Mouse (Mus musculus) hindbrain, embryonic 12.5 days (tissue): ENCODE results near the gene Klhl1. TPM values are rescaled to one million over a fixed set of nuclear protein-coding genes. Genes with fewer than 3 reads are reported as not detected.

Experiments used
- ATAC-seq: fragments of 200-750 bp; cut with Nextera tagmentation; 2 replicates; pipeline ENCODE4 v1.8.0; 2017; ENCODE audit warnings: moderate TSS enrichment; ENCODE audit not compliant: low FRiP score
- H3K27ac ChIP-seq: fragments of 300-500 bp; sonication (generic); 2 replicates; pipeline ENCODE4 v1.5.1; 2016; ENCODE audit warnings: mild to moderate bottlenecking
- H3K27me3 ChIP-seq: fragments of 300-500 bp; sonication (generic); 2 replicates; pipeline ENCODE4 v1.6.1; 2016; ENCODE audit warnings: mild to moderate bottlenecking
- H3K36me3 ChIP-seq: fragments of 300-500 bp; sonication (generic); 2 replicates; pipeline ENCODE4 v1.6.1; 2016; ENCODE audit warnings: mild to moderate bottlenecking
- H3K4me1 ChIP-seq: fragments of 300-500 bp; sonication (generic); 2 replicates; pipeline ENCODE4 v1.6.1; 2016
- H3K4me2 ChIP-seq: fragments of 300-500 bp; sonication (generic); replicated peaks from 2 replicates; pipeline ENCODE4 v1.6.1; 2016; ENCODE audit warnings: mild to moderate bottlenecking
- H3K4me3 ChIP-seq: fragments of 300-500 bp; sonication (generic); 2 replicates; pipeline ENCODE4 v1.5.1; 2016; ENCODE audit warnings: mild to moderate bottlenecking
- H3K9ac ChIP-seq: fragments of 300-500 bp; sonication (generic); 2 replicates; pipeline ENCODE4 v1.6.1; 2016; ENCODE audit warnings: mild to moderate bottlenecking, moderate library complexity
- H3K9me3 ChIP-seq: fragments of 300-500 bp; sonication (generic); replicated peaks from 2 replicates; pipeline ENCODE4 v1.6.1; 2016; ENCODE audit warnings: mild to moderate bottlenecking
- whole genome bisulfite sequencing: fragments of 180-500 bp; shearing (Covaris S2); methylation state at CpG from one replicate; pipeline ENCODE4 v1.1.7; 2016; 5-methylcytosine and 5-hydroxymethylcytosine counted together
- polyA plus RNA-seq: library from polyadenylated mRNA; unstranded; fragments of >200 nt; fragmentation: Nextera tagmentation; extraction: Ambion mirVana; gene quantifications from 2 replicates; pipeline ENCODE4 v1.2.1, GENCODE M21; 2016

Klhl1 gene
- polyA plus RNA-seq = 2.9 and 3.1 TPM in 2 replicates

GRCm38 (mm10) chr14:96518954-96519682, at the start of gene Klhl1:
TSS of gene Klhl1 (minus strand) at chr14:96519102.
- Histone ChIP-seq H3K4me1 (peaks cover 3% of the 10 kb centered on the region; the same call in 1 of the 2 replicates), H3K4me2 (peak within 1 kb of the TSS; percentile 98), H3K9me3 (no peaks in the 10 kb centered on the region), H3K4me3 (peak within 1 kb of the TSS; percentile 56), H3K27me3 (0 out of 2 replicates have a peak, but pooled peaks cover 5% of the 10 kb centered on the region), H3K27ac (peak within 1 kb of the TSS; percentile 79), H3K36me3 (no peaks in the 10 kb centered on the region), H3K9ac (peak within 1 kb of the TSS; percentile 61)
- WGBS = 36% methylated on average over 13 of the region's 13 CpGs
- ATAC-seq = peak; percentile 94

DNA sequence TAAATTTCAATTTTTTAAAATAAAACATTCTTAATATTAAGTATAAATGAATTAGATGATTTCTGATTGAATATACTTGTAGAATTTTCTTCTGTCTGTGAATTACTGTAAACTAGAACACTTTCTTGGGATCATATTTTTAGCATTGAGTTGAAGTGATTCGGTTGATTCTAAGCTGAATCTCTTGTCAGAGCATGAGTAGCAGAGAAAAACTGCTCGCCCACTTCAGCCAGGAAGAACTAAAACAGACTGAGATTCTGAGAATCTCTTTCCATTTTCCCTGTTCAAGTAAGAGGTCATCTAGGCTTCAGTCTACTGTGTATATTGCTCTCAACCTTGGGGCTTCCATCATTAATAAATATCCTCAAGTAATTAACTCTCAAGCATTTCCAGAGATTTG, 34.8 kb upstream of the Klhl1 start:
- Histone ChIP-seq H3K36me3 (no peaks in the 10 kb centered on the region), H3K4me2 (no peak overlapping the region), H3K27me3 (no peaks in the 10 kb centered on the region), H3K4me3 (no peak overlapping the region), H3K4me1 (no peaks in the 10 kb centered on the region), H3K27ac (no peak overlapping the region), H3K9ac (no peak overlapping the region), H3K9me3 (no peaks in the 10 kb centered on the region)
- 91% methylated on average over 2 of the region's 2 CpGs for WGBS
- ATAC-seq = no peak

DNA sequence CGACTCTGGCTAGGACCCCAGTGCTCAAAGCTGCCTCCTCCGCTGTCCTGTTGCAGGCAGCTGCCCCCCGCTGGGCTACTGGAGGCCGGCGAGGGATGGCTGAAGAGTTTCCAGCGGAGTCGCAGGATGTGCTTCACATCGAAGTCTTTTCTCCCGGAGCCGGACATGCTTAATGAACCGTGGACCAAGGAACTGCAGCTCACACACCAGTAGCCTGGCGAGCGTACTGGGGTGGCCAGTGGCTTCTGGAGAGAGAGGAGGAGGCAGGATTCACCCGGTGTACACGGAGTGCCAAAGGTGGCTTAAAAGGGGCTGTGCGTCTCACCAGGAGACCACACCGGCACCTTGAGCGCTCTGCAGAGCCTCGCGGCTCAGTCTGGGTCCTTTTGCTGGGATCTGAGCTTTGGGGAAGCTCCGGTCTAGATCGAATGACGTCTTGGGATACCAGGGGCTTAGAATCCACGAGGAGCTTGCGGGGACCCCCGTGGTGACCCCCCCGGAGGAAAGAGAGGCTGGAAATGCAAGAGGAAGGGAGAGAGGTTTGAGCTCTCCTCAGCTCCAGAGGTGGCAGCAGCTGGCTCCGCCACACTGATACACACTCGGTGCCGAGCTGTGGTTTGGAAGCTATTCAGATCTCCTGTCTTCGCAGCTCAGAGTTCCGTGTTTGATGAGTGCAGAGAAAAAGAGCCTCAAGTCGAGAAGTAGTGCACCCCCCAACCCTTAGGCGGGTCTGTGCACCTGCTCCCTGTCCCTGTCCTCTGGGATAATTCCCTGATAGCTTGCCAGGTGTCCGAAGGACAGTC, 550 bp downstream of the Klhl1 start:
- peak overlapping the region; percentile 61 for H3K9ac ChIP-seq
- no peaks in the 10 kb centered on the region for H3K36me3 ChIP-seq
- H3K4me2 ChIP-seq = peak overlapping the region; percentile 98
- peak; percentile 91 for ATAC-seq
- H3K4me1 ChIP-seq = peaks cover 3% of the 10 kb centered on the region; the same call in 1 of the 2 replicates
- no peaks in the 10 kb centered on the region for H3K9me3 ChIP-seq
- WGBS = under 1% methylated on average over 35 of the region's 35 CpGs
- H3K27ac ChIP-seq = peak overlapping the region; percentile 79
- peak overlapping the region; percentile 56 for H3K4me3 ChIP-seq
- H3K27me3 ChIP-seq = 0 out of 2 replicates have a peak, but pooled peaks cover 5% of the 10 kb centered on the region

GRCm38 (mm10) chr14:96517727-96518126, 1.2 kb downstream of the Klhl1 start:
- peak overlapping the region; percentile 61 for H3K9ac ChIP-seq
- peak overlapping the region; percentile 56 for H3K4me3 ChIP-seq
- no peaks in the 10 kb centered on the region for H3K36me3 ChIP-seq
- peaks cover 3% of the 10 kb centered on the region; the same call in 1 of the 2 replicates for H3K4me1 ChIP-seq
- 0 out of 2 replicates have a peak, but pooled peaks cover 5% of the 10 kb centered on the region for H3K27me3 ChIP-seq
- H3K9me3 ChIP-seq = no peaks in the 10 kb centered on the region
- ATAC-seq = peak; percentile 29; the same call in 1 of the 2 replicates
- H3K27ac ChIP-seq = no peak overlapping the region; the same call in 1 of the 2 replicates
- WGBS = 4% methylated on average over 9 of the region's 9 CpGs
- peak overlapping the region; percentile 98 for H3K4me2 ChIP-seq

- Histone ChIP-seq H3K4me3 (no peak overlapping the region), H3K36me3 (no peaks in the 10 kb centered on the region), H3K4me2 (no peak overlapping the region), H3K9ac (no peak overlapping the region), H3K27ac (no peak overlapping the region), H3K27me3 (no peaks in the 10 kb centered on the region), H3K9me3 (no peaks in the 10 kb centered on the region), H3K4me1 (no peaks in the 10 kb centered on the region)
- ATAC-seq = no peak
- WGBS = 87% methylated on average over 2 of the region's 2 CpGs
Observed at GRCm38 (mm10) chr14:96499936-96500335, 19.0 kb downstream of the Klhl1 start.

DNA sequence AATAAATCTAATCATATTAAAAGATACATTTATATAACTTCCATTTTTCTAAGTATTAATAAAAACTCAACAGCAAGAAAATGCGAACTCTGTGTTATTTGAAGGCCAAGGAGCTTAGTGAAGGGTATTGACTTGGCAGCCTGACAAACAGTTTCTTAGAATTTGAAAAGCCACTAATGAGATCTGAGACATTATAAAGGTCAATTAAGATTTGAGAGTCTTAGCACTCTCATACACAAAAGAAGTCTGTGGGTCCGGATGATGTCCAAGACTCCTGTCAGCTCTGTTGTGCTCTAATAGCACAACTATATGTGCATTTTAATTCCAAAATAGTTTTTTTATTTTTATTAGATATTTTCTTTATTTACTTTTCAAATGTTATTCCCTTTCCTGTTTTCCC, 47.1 kb downstream of the Klhl1 start:
- ATAC-seq = no peak
- Histone ChIP-seq H3K9me3 (no peaks in the 10 kb centered on the region), H3K4me2 (no peak overlapping the region), H3K4me3 (no peak overlapping the region), H3K4me1 (no peaks in the 10 kb centered on the region), H3K27me3 (no peaks in the 10 kb centered on the region), H3K9ac (no peak overlapping the region), H3K27ac (no peak overlapping the region), H3K36me3 (no peaks in the 10 kb centered on the region)
- 82% methylated on average over 2 of the region's 2 CpGs for WGBS

DNA sequence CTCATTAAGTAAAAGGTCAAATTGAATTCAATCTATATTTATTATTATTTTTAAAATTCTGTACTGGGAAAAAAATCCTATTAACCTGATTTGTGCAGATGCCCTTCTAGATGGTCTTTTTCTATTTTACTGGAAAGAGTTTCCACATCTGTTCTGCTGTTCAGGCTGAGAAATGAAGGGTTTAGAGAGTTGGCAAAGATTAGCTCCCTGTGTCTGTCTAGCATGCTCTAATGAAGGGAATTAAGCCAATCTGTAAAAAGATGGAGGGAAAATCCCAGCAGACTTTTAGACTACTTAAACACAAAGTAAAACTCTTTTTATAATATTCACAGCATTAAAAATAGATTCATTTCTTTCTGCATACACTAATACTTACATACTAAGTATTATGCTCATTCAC, 47.6 kb downstream of the Klhl1 start:
- Histone ChIP-seq H3K27ac (no peak overlapping the region), H3K4me2 (no peak overlapping the region), H3K27me3 (no peaks in the 10 kb centered on the region), H3K4me1 (no peaks in the 10 kb centered on the region), H3K36me3 (no peaks in the 10 kb centered on the region), H3K9ac (no peak overlapping the region), H3K4me3 (no peak overlapping the region), H3K9me3 (no peaks in the 10 kb centered on the region)
- no peak for ATAC-seq

DNA sequence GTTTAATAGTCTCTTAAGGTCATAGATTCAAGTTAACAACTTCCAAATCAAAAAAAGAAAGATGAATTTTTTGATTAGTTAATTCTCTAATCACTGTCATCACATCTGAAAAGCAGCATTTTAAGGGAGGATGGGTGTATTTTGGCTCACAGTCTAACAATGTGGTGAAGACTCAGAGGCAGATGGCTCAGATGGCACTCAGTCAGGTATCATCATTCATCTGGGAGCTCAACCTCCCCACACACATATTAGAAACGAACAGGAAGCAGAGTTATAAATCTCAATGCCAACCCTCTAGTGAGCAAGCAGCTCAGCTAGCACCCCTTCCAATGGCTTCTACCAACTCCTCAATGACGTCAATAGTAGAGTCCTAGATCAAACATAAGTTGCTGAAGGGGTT, 57.1 kb downstream of the Klhl1 start:
- no peak overlapping the region for H3K27ac ChIP-seq
- no peaks in the 10 kb centered on the region for H3K36me3 ChIP-seq
- no peak overlapping the region for H3K4me2 ChIP-seq
- 76% methylated on average over 2 of the region's 2 CpGs for WGBS
- H3K27me3 ChIP-seq = no peaks in the 10 kb centered on the region
- no peaks in the 10 kb centered on the region for H3K4me1 ChIP-seq
- H3K9me3 ChIP-seq = no peaks in the 10 kb centered on the region
- no peak for ATAC-seq
- no peak overlapping the region for H3K4me3 ChIP-seq
- no peak overlapping the region for H3K9ac ChIP-seq

DNA sequence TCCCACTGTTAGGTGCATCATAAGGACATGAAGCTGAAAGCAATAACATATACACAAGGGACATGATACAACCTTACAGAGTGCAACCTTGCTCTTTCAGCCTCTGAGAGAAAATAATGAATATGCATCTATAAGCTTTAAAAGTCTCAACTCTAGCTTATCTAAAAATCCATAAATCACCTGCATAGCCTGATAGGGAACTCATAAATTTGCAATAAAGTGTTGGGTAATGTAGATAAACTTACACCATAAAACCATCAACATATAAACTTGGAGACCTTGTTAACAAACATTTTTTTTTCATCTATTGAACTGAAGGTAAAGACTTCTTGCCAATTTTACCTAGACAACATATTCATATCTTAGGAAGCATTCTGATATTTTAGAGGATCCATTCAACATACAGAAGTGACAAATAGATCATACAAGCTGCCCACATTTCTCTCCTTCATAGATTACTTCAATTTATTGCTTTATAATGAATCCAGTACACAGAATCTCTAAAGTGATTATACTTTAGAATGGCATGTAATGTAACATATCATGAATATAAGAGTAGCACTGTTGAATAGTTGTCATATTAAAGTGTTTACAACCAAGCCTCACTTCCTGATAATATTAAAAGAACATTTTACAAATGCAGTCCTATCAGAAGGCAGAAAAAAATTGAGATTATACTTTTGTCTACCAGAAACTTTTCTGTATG, 126.7 kb downstream of the Klhl1 start:
- Histone ChIP-seq H3K4me3 (no peak overlapping the region), H3K27me3 (no peaks in the 10 kb centered on the region), H3K36me3 (no peaks in the 10 kb centered on the region), H3K4me2 (no peak overlapping the region), H3K9ac (no peak overlapping the region), H3K4me1 (no peaks in the 10 kb centered on the region), H3K9me3 (no peaks in the 10 kb centered on the region), H3K27ac (no peak overlapping the region)
- no peak for ATAC-seq

DNA sequence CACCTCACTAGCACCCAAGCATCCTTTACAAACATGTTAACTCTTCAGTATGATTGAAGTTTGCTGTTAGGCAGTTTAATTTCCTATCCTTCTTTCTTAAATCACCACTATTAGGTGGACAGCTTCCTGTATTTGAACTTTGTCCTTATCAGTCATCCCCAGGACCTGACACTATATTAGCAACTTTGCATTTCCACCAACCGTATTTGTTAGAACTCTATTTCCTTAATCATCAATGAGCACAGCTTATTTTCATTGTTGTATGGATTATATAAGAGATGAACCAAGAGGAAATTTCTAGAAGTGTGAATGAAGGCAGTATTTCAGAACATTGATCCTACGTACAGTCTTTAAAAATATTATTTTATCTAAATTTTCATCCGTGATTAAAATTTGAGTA, 156.2 kb downstream of the Klhl1 start:
- Histone ChIP-seq H3K4me3 (no peak overlapping the region), H3K27me3 (no peaks in the 10 kb centered on the region), H3K9me3 (no peaks in the 10 kb centered on the region), H3K36me3 (no peaks in the 10 kb centered on the region), H3K4me1 (no peaks in the 10 kb centered on the region), H3K9ac (no peak overlapping the region), H3K4me2 (no peak overlapping the region), H3K27ac (no peak overlapping the region)
- no peak for ATAC-seq
- 86% methylated on average over 3 of the region's 3 CpGs for WGBS

- no peak overlapping the region for H3K27ac ChIP-seq
- no peaks in the 10 kb centered on the region for H3K9me3 ChIP-seq
- no peaks in the 10 kb centered on the region for H3K4me1 ChIP-seq
- no peak for ATAC-seq
- WGBS = 83% methylated on average over 1 of the region's 1 CpGs
- no peaks in the 10 kb centered on the region for H3K27me3 ChIP-seq
- no peak overlapping the region for H3K4me2 ChIP-seq
- no peaks in the 10 kb centered on the region for H3K36me3 ChIP-seq
- no peak overlapping the region for H3K4me3 ChIP-seq
- H3K9ac ChIP-seq = no peak overlapping the region
Observed at GRCm38 (mm10) chr14:96348220-96348619, 170.7 kb downstream of the Klhl1 start.

DNA sequence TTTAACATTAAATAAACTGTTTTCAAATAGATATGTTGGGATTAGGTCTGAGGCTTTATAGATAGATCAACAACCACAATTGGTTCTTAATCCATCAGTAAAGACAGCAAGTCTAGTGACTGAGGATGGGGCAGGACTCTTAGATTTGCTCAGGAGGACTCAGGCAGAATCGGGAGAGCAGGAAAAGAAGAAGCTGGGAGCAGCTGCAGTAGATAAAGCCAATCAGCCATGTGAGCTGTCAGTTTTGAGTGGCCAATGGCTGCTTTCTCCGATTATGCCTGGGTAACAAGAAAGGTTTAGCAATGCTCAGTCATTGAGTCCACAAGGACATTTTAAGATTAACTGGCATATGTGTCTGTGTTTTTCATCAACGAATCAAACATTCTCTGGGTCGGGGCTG, 187.8 kb downstream of the Klhl1 start:
- peak overlapping the region; percentile 19; the same call in 1 of the 2 replicates for H3K4me2 ChIP-seq
- no peaks in the 10 kb centered on the region for H3K9me3 ChIP-seq
- 58% methylated on average over 4 of the region's 4 CpGs for WGBS
- H3K4me3 ChIP-seq = no peak overlapping the region
- H3K27ac ChIP-seq = peak overlapping the region; percentile 48
- no peak overlapping the region for H3K9ac ChIP-seq
- ATAC-seq = peak; percentile 82
- H3K36me3 ChIP-seq = no peaks in the 10 kb centered on the region
- no peaks in the 10 kb centered on the region for H3K27me3 ChIP-seq
- peaks cover 4% of the 10 kb centered on the region; the same call in 1 of the 2 replicates for H3K4me1 ChIP-seq
